Mouse (Mus musculus): ENCODE measurements around the gene Ugt2a2. TPM values are rescaled to one million over a fixed set of nuclear protein-coding genes. Genes with fewer than 3 reads are reported as not detected.
"Not testable (repeated sequence)": the region's sequence is repeated elsewhere in the genome, so short reads cannot be mapped to it uniquely, and the experiment has no call there.

Gene Ugt2a2
- not detected in 2 replicates for polyA plus RNA-seq (2015; fragmentation: Nextera tagmentation; extraction: Ambion mirVana)

DNA sequence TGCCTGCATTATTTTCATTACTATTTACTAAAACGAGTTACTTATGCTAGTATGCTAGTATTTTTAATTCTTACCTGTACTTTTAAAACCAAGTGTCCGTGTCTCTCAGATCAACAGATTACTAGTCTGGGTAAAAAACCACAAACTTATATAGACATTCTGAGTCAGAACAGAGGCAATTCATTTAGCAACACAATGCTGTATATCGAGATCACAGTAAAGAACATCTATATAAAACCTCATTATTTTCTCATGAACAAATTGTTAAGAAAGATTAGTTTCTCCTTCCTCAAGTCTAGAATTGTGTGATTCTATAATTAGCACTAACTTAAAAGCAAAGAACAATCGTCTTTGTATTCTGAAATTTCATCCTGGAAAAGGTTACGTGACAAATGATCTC lies at the start of gene Ugt2a2:
Gene Ugt2a2 (minus strand): TSS at position 101 of the 400 bp plus-strand sequence.
- no peaks in the 10 kb centered on the region for H3K4me1 ChIP-seq
- no peak within 1 kb of the TSS for H3K9ac ChIP-seq
- no peak for ATAC-seq (replicated peaks; ENCODE audit: low FRiP score)
- no peaks in the 10 kb centered on the region for H3K36me3 ChIP-seq
- H3K9me3 ChIP-seq (replicated peaks): no peaks in the 10 kb centered on the region
- WGBS: 73% methylated on average over 5 of the region's 5 CpGs
- H3K27ac ChIP-seq: no peak within 1 kb of the TSS
- no peak within 1 kb of the TSS for H3K4me2 ChIP-seq
- H3K4me3 ChIP-seq (replicated peaks): no peak within 1 kb of the TSS
- no peaks in the 10 kb centered on the region for H3K27me3 ChIP-seq

DNA sequence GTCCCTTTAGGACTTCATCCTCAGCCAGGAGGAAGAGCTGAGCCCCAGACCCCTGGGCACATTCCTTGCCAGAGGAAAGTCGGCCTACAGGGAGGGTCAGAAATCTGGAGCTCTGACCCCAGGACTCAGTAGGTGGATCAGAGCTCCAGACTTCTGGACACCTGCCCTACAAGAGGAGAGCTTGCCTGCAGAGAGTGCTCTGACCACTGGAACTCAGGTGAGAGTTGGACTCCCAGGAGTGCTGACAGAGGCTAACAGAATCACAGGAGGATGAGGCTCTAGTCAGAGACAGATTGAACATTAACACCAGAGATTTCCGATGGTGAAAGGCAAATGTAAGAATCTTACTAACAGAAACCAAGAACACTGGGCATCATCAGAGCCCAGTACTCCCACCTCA lies 41.5 kb upstream of the Ugt2a2 start:
- H3K27me3 ChIP-seq; ATAC-seq (replicated peaks; ENCODE audit: low FRiP score); H3K4me2 ChIP-seq; H3K27ac ChIP-seq; H3K9ac ChIP-seq; H3K36me3 ChIP-seq; H3K4me3 ChIP-seq (replicated peaks); H3K9me3 ChIP-seq (replicated peaks); H3K4me1 ChIP-seq: not testable (repeated sequence)
- 93% methylated on average over 2 of the region's 2 CpGs for WGBS

DNA sequence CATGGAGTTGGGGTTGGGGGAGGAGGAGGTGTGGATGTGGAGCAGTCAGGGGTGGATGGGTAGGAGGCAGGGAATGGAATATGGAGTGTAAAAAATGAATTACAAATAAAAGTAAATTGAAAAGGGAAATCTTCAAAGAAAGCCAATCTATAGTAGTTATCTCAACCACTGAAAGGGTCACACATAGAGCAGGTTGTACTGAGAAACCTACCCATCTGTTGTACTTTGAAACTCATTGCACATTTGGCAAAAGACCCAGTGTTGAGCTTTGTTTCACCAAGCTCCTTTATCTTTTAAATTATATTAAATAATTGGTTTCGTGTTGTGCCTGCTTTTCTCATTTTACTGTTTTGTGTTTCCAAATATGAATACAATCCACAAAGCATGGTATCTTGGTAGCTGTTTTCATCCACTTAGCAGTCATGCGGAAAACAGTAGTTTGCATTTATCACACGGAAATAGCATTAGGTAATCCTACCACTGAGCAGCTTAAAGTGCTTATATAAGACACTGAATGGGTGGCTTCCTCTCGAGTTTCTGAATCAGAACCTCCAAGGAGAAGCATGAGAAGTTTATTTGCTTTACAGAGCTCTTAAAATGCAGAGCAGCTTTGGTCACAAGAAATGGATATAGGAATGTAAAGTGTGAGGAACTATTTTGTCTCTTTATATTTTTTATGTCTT lies 23.9 kb upstream of the Ugt2a2 start:
- Histone ChIP-seq H3K9ac (no peak overlapping the region), H3K27ac (no peak overlapping the region), H3K4me1 (no peaks in the 10 kb centered on the region), H3K4me2 (no peak overlapping the region), H3K36me3 (no peaks in the 10 kb centered on the region), H3K4me3 (replicated peaks) (no peak overlapping the region), H3K27me3 (no peaks in the 10 kb centered on the region), H3K9me3 (replicated peaks) (no peaks in the 10 kb centered on the region)
- 59% methylated on average over 4 of the region's 4 CpGs for WGBS
- ATAC-seq (replicated peaks; ENCODE audit: low FRiP score): no peak

DNA sequence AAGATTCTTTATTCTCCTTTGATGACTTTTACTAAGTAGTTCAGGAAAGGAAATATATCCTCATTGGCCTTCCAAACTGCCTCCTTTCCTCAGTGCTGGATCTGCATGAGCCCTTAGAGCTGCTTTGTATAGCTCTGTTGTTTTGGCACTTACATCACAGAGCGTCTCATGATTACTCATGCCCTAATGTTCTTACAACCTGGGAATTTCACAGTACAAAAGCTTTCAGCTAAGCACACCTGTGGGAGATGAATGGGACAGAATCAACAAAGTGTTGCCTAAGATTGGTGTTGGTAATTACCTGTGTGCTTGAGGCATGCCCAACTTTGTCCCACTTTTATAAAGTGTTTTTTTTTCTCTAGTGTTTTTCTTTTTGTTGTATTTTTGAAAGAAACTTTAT lies 20.6 kb upstream of the Ugt2a2 start:
- Histone ChIP-seq H3K4me2 (no peak overlapping the region), H3K9me3 (replicated peaks) (no peaks in the 10 kb centered on the region), H3K4me1 (no peaks in the 10 kb centered on the region), H3K27me3 (no peaks in the 10 kb centered on the region), H3K9ac (no peak overlapping the region), H3K36me3 (no peaks in the 10 kb centered on the region), H3K4me3 (replicated peaks) (no peak overlapping the region), H3K27ac (no peak overlapping the region)
- no peak for ATAC-seq (replicated peaks; ENCODE audit: low FRiP score)
- 65% methylated on average over 1 of the region's 1 CpGs for WGBS

DNA sequence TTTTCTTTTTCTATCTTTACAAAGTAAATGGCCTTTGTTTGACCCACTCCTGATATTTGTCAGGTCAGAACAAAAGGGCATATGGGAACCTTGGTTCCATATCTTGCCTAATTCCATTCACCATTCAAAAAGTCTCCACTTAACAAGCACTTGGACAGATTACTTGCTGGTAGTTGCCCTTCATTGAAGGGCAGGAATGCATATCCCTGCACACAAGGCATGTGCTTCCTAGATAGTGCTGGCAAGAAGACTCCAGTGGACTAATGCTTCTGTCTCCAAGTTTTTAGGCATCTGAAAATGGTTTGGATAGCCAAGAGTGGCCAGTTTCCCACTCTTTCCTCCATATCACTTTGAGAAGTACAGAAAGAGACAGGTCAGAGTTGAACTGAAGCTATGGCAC lies 17.3 kb upstream of the Ugt2a2 start:
- Histone ChIP-seq H3K36me3 (no peaks in the 10 kb centered on the region), H3K9me3 (replicated peaks) (no peaks in the 10 kb centered on the region), H3K27ac (no peak overlapping the region), H3K27me3 (no peaks in the 10 kb centered on the region), H3K4me2 (no peak overlapping the region), H3K4me3 (replicated peaks) (no peak overlapping the region), H3K4me1 (no peaks in the 10 kb centered on the region), H3K9ac (no peak overlapping the region)
- ATAC-seq (replicated peaks; ENCODE audit: low FRiP score): no peak

DNA sequence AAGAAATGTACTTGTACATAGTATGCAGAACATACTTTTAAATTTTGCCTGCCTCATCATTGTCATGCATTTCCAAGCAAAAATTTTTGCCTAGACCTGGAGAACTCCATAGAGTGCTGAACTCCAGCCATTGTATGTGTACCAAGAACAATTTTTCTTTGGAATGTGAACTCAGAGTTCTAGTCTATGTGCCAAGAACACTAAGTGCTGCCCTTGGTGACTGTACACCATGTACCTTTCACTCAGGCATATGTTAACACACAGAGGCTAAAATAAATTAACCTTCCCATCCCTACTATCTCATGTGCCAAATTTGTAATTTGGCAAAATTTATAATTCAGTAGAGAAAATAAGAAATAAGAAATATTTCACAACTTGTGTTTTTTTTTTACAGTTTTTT lies 16.9 kb upstream of the Ugt2a2 start:
- no peak overlapping the region for H3K9ac ChIP-seq
- no peak for ATAC-seq (replicated peaks; ENCODE audit: low FRiP score)
- no peak overlapping the region for H3K4me3 ChIP-seq (replicated peaks)
- H3K27me3 ChIP-seq: no peaks in the 10 kb centered on the region
- no peak overlapping the region for H3K4me2 ChIP-seq
- no peaks in the 10 kb centered on the region for H3K9me3 ChIP-seq (replicated peaks)
- H3K36me3 ChIP-seq: no peaks in the 10 kb centered on the region
- H3K4me1 ChIP-seq: no peaks in the 10 kb centered on the region
- H3K27ac ChIP-seq: no peak overlapping the region

DNA sequence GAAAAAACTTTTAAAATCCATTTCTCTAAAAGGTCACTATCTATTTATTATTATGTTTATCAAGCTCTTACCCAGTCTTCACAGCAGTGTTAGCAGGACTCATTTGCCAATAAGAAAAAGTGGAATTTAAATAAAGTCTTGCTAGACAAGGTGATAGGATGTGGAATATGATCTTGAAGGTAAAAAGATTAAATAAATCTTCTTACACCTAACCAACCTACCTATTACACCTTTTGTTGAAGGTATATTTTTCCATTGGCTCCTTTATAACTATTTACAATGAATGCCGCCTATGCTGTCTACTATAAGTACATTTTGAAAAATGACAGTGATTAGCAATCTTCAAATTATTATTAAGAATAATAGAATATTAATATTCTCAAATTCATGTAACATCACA lies 8.7 kb upstream of the Ugt2a2 start, which contains the start of gene Ugt2a1:
Gene Ugt2a1 (minus strand): TSS at position 101 of the 400 bp plus-strand sequence.
- 87% methylated on average over 1 of the region's 1 CpGs for WGBS
- Histone ChIP-seq H3K4me3 (replicated peaks) (no peak within 1 kb of the TSS), H3K4me1 (no peaks in the 10 kb centered on the region), H3K27me3 (no peaks in the 10 kb centered on the region), H3K4me2 (no peak within 1 kb of the TSS), H3K9ac (no peak within 1 kb of the TSS), H3K9me3 (replicated peaks) (no peaks in the 10 kb centered on the region), H3K27ac (no peak within 1 kb of the TSS), H3K36me3 (no peaks in the 10 kb centered on the region)
- no peak for ATAC-seq (replicated peaks; ENCODE audit: low FRiP score)

DNA sequence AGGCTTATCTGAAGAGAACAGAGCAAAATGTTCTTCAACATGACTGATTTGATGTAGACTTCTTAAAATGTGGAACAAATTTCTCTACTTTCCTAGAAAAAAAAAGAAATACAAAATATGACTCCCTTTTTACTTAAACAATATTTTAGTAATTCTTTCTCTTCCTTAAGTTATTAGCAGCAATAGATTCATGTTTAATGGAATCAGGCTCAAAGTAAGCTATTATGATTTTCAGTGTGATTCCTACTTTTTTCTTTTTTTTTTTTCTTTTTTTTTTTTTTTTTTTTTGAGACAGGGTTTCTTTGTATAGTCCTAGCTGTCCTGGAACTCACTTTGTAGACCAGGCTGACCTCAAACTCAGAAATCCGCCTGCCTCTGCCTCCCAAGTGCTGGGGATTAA lies 4.6 kb upstream of the Ugt2a2 start, which contains the start of gene Gm43638:
Gene Gm43638 (minus strand): TSS at position 101 of the 400 bp plus-strand sequence.
- WGBS: 93% methylated on average over 1 of the region's 1 CpGs
- H3K9me3 ChIP-seq (replicated peaks); H3K4me3 ChIP-seq (replicated peaks); ATAC-seq (replicated peaks; ENCODE audit: low FRiP score); H3K27ac ChIP-seq; H3K4me1 ChIP-seq; H3K4me2 ChIP-seq; H3K9ac ChIP-seq; H3K36me3 ChIP-seq; H3K27me3 ChIP-seq: not testable (repeated sequence)

DNA sequence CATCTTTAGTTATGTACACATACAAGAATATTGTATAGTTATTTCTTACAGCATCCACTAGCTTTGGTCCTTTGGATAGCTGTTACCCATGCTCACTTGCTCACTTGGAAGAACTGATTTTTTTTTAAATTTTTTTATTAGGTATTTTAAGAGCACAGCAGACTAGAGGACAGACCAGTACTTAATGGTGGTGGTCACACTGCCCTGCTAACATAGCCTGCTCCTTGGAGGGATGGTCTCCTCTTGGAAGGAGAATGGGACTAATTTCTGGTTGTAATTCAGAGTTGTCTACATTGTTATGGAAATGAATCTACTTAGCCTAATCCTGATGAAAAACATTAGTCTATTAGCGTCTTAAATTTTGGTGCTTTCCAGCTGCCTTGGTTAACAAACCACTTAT lies 23.2 kb downstream of the Ugt2a2 start:
- no peak for ATAC-seq (replicated peaks; ENCODE audit: low FRiP score)
- H3K4me1 ChIP-seq: no peaks in the 10 kb centered on the region
- whole genome bisulfite sequencing: 37% methylated on average over 1 of the region's 1 CpGs
- H3K9me3 ChIP-seq (replicated peaks): no peaks in the 10 kb centered on the region
- no peak overlapping the region for H3K27ac ChIP-seq
- no peaks in the 10 kb centered on the region for H3K27me3 ChIP-seq
- no peak overlapping the region for H3K4me2 ChIP-seq
- no peak overlapping the region for H3K9ac ChIP-seq
- no peak overlapping the region for H3K4me3 ChIP-seq (replicated peaks)
- no peaks in the 10 kb centered on the region for H3K36me3 ChIP-seq

DNA sequence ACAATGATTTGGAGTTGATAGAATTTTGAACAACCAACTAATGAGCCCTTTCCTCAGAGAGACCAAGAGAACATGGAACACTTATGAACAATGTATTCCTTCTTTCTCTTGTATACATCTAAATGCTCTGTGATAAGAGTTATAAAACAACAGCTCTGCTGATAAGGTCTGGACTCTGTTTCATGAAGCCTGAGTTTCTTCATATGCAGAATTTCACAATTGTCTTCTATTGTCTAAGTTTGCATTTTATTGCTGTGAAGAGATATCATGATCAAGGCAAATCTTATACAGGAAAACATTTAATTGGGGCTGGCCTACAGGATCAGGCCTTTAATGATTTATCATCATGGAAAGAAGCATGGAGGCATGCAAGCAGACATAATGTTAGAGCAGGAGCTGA lies 24.4 kb downstream of the Ugt2a2 start:
- Histone ChIP-seq H3K36me3 (no peaks in the 10 kb centered on the region), H3K4me3 (replicated peaks) (no peak overlapping the region), H3K9me3 (replicated peaks) (no peaks in the 10 kb centered on the region), H3K4me1 (no peaks in the 10 kb centered on the region), H3K4me2 (no peak overlapping the region), H3K27me3 (no peaks in the 10 kb centered on the region), H3K9ac (no peak overlapping the region), H3K27ac (no peak overlapping the region)
- no peak for ATAC-seq (replicated peaks; ENCODE audit: low FRiP score)

DNA sequence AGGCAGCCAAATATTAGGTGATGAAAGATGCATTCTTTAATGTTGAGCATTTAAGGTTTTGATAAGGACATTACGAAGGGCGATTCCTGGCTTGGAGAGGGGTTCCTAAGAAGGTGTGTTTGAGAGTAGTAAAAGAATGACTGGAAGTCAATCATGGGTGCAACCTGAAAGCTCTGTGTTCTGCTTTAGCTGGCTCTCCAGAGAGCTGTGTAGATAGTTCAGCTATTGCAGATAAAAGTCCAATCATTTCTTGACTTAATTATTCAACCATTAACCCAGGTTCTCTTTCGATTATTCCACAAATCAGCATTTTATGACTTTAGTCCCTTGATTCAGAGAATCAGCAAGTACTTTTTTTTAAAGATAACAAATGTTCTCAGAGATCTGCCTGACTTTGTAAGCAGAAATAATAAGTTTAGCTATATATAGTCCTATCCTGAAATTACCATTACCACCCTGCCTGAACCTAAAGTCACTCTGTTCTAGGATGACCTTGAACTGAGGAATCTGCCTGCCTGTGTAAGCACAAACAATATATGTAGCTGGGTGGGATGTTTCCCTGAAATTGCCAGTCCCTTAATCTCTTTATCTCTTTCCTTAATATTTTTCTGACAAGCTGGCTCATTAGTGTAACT lies 25.7 kb downstream of the Ugt2a2 start:
- Histone ChIP-seq H3K4me1 (no peaks in the 10 kb centered on the region), H3K9ac (no peak overlapping the region), H3K27ac (no peak overlapping the region), H3K36me3 (no peaks in the 10 kb centered on the region), H3K4me3 (replicated peaks) (no peak overlapping the region), H3K27me3 (no peaks in the 10 kb centered on the region), H3K9me3 (replicated peaks) (no peaks in the 10 kb centered on the region), H3K4me2 (no peak overlapping the region)
- peak; percentile 58; the same call in 1 of the 2 replicates for ATAC-seq (replicated peaks; ENCODE audit: low FRiP score)
- 78% methylated on average over 3 of the region's 3 CpGs for WGBS

DNA sequence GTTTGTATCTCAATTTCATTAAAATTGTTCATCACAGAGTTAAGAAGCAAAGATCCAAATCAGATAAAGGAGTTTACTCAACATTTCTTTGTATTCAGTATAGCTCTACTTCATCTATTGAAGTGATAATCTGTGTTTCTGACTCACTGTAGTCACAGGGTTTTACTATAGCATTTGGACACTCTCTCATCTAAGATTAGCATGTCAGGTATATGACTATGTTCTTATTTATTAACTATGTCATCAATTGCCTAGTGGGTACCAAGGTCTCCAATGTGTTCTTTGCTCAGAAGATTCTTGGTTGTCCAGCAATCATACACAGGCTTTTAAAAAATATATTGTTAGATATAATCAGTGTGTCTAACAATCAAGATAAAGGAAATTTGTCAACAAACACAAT lies 26.5 kb downstream of the Ugt2a2 start:
- Histone ChIP-seq H3K27me3 (no peaks in the 10 kb centered on the region), H3K27ac (no peak overlapping the region), H3K9me3 (replicated peaks) (no peaks in the 10 kb centered on the region), H3K36me3 (no peaks in the 10 kb centered on the region), H3K4me3 (replicated peaks) (no peak overlapping the region), H3K9ac (no peak overlapping the region), H3K4me1 (no peaks in the 10 kb centered on the region), H3K4me2 (no peak overlapping the region)
- no peak for ATAC-seq (replicated peaks; ENCODE audit: low FRiP score)

DNA sequence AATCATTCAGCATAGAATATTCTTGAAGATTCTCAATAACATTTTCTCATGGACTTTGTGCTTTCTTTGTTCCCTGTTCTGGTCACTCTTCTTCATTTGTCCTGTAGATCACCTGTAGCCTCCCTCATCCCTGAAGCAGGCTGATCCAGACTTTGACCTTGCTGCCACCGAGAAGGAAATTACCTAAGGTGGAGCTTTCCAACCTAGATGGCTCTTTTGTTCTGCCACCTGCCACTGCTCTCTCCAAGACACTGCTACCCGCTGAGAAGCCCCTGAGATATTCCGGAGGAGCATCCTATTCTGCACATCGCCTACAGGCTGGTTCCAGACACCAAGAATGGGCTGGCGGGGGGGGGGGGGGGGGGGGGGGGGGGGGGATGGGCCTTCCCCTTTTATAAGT lies 29.5 kb downstream of the Ugt2a2 start:
- H3K4me1 ChIP-seq; H3K27ac ChIP-seq; H3K9me3 ChIP-seq (replicated peaks); ATAC-seq (replicated peaks; ENCODE audit: low FRiP score); H3K9ac ChIP-seq; H3K4me3 ChIP-seq (replicated peaks); H3K27me3 ChIP-seq; H3K36me3 ChIP-seq; H3K4me2 ChIP-seq: not testable (repeated sequence)
- WGBS: 81% methylated on average over 3 of the region's 5 CpGs
